ENCODE assay signal across 8 mouse cellular contexts in the genomic region with DNA sequence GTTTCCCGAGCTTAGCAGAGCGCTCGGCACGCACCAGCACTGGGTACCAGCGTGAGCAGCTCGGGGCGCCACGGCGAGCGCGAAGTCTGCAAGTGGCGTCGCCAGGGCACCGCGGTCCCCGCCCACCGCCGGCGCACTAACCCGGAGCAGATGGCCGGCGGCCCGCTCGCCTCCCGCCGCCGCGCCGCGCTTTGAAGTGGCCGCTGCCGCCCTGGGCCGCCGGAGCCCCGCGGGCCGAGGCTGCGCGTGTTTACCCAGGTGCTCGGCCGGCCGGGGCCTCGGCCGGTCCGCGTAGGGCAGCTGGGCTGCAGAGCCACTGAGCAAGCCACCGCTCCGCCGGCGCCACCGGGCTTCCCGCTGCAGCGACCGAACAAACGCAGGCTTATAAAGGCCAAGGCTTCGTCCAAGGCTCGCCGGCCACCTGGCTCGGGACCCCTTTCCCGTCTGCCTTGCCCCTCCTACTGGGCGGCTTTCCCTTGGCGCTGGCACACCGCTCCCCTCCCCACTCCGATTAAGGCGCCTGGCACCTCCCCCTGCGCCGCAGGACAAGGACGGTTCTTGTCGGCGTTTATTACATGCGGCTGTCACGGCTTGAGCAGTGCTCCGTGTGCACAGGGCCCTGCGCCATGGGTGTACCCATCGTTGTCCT.
DNase-seq lines count a peak whose midpoint lies in the region; ATAC-seq and TF ChIP-seq lines count a peak whose summit lies in the region.

No protein-coding gene starts in this region.

- peak; percentile 88 for DNase-seq in adrenal gland, adult 2 months
- DNase-seq in cerebellum, adult 2 months: peak; percentile 76 to 77
- peak; percentile 51 to 59 for DNase-seq in left cerebral cortex, postnatal 14 days (ENCODE audit: low spot score in 2 of 2)
- DNase-seq in lung, postnatal 4 days: peak; percentile 72 to 83
- peak; percentile 30 to 57 for DNase-seq in right cerebral cortex, adult 2 months (ENCODE audit: low spot score in 2 of 2)

- TF ChIP-seq CTCF in cerebellum, adult 2 months (IDR thresholded peaks at IDR 0.05; ENCODE audit: borderline replicate concordance, insufficient read depth, low read depth, low read length): no peak

- H3K4me3 ChIP-seq in cerebellum, adult 2 months (replicated peaks; ENCODE audit: insufficient read depth, low read depth, low read length): peak overlapping the region; percentile 63
- H3K4me3 ChIP-seq in forebrain, embryonic 16.5 days (replicated peaks; ENCODE audit: low read length): peak overlapping the region; percentile 72
- peak overlapping the region; percentile 53 for H3K4me3 ChIP-seq in hindbrain, embryonic 15.5 days

- H3K4me2 ChIP-seq in forebrain, embryonic 16.5 days (ENCODE audit: low read length): peak overlapping the region; percentile 100
- peak overlapping the region; percentile 87 for H3K4me2 ChIP-seq in hindbrain, embryonic 15.5 days

- under 1% methylated on average over 75 of the region's 75 CpGs for WGBS in cerebellum, adult 2 months
- WGBS in forebrain, embryonic 16.5 days: under 1% methylated on average over 74 of the region's 75 CpGs
- under 1% methylated on average over 70 of the region's 75 CpGs for WGBS in hindbrain, embryonic 15.5 days

- no peaks in the 10 kb centered on the region for H3K36me3 ChIP-seq in forebrain, embryonic 16.5 days (ENCODE audit: control insufficient read depth, insufficient read depth)
- no peaks in the 10 kb centered on the region for H3K36me3 ChIP-seq in hindbrain, embryonic 15.5 days

- peak; percentile 78 for ATAC-seq in forebrain, embryonic 16.5 days
- peak; percentile 84 for ATAC-seq in hindbrain, embryonic 15.5 days (ENCODE audit: low FRiP score, low read depth)
- no peak for ATAC-seq in inflammation-experienced regulatory T-cells, adult 6 months

- peak; percentile 24; the same call in 1 of the 2 replicates for TF ChIP-seq POLR2A in cerebellum, adult 2 months (IDR thresholded peaks at IDR 0.05; ENCODE audit: borderline replicate concordance, insufficient read depth, low read length)

- H3K27me3 ChIP-seq in cerebellum, adult 2 months (ENCODE audit: control insufficient read depth, insufficient read depth, low read length): no peaks in the 10 kb centered on the region; the same call in 1 of the 2 replicates
- H3K27me3 ChIP-seq in forebrain, embryonic 16.5 days (replicated peaks; ENCODE audit: control insufficient read depth, insufficient read depth, low read length): peaks cover 26% of the 10 kb centered on the region
- H3K27me3 ChIP-seq in hindbrain, embryonic 15.5 days: peaks cover 23% of the 10 kb centered on the region

- H3K4me1 ChIP-seq in cerebellum, adult 2 months (ENCODE audit: control insufficient read depth, insufficient read depth, low read length): peaks cover 19% of the 10 kb centered on the region
- H3K4me1 ChIP-seq in forebrain, embryonic 16.5 days (replicated peaks; ENCODE audit: control insufficient read depth, insufficient read depth, low read length): peaks cover 27% of the 10 kb centered on the region
- H3K4me1 ChIP-seq in hindbrain, embryonic 15.5 days (replicated peaks): peaks cover 53% of the 10 kb centered on the region

- peak overlapping the region; percentile 75 for H3K9ac ChIP-seq in forebrain, embryonic 16.5 days (replicated peaks; ENCODE audit: low read depth, low read length)
- H3K9ac ChIP-seq in hindbrain, embryonic 15.5 days: peak overlapping the region; percentile 63

- H3K27ac ChIP-seq in cerebellum, adult 2 months (ENCODE audit: insufficient read depth, low read length): peak overlapping the region; percentile 74
- H3K27ac ChIP-seq in forebrain, embryonic 16.5 days (ENCODE audit: low read length): peak overlapping the region; percentile 15
- peak overlapping the region; percentile 77 for H3K27ac ChIP-seq in hindbrain, embryonic 15.5 days (replicated peaks)

- peaks cover 10% of the 10 kb centered on the region for H3K9me3 ChIP-seq in forebrain, embryonic 16.5 days (ENCODE audit: control insufficient read depth, low read length)
- no peaks in the 10 kb centered on the region for H3K9me3 ChIP-seq in hindbrain, embryonic 15.5 days

- intact Hi-C loops in left cerebral cortex, postnatal 14 days (cut with DNase I): loop anchor here (2.0 to 5.0 kb wide), 2 partner anchors 67 to 168 kb away; partner anchors contain the start of gene Nkd1

Comparison
In these comparisons a context has a peak if more than half of its experiments do, and no peak if none do; other contexts are left out.
1. H3K27ac ChIP-seq: peak in every context shown above with its lines; median percentile 77 in hindbrain, embryonic 15.5 days; 74 in cerebellum, adult 2 months; 15 in forebrain, embryonic 16.5 days.